Mouse (Mus musculus): ENCODE measurements around the gene P4hb.

GRCm38 (mm10) chr11:120541907-120542306, 31.1 kb downstream of the P4hb start:
- TF ChIP-seq CTCF (IDR thresholded peaks at IDR 0.05; ENCODE audit: borderline replicate concordance, insufficient read depth, low read depth, low read length) (no peak), POLR2A (IDR thresholded peaks at IDR 0.05; ENCODE audit: borderline replicate concordance, insufficient read depth, low read length) (no peak)

All from cerebellum, adult 2 months (tissue).